Mouse (Mus musculus) adrenal gland, postnatal 0 days (tissue): Measurements from ENCODE around the gene Stim2. TPM values are rescaled to one million over a fixed set of nuclear protein-coding genes. Genes with fewer than 3 reads are reported as not detected.

Source experiments
- polyA plus RNA-seq: library from polyadenylated mRNA; unstranded; fragments of >200 nt; fragmentation: Nextera tagmentation; extraction: Ambion mirVana; gene quantifications from 2 replicates; pipeline ENCODE4 v1.2.1, GENCODE M21; 2015

Gene Stim2
- polyA plus RNA-seq: 11.7 and 14.1 TPM in 2 replicates

GRCm38 (mm10) chr5:53998146-53998742, at the start of gene Stim2:
Gene Stim2 (plus strand): TSS chr5:53998499.

Other genes starting within 250 kb of the Stim2 start
- gene Tbc1d19, start 188.9 kb upstream of the Stim2 start, polyA plus RNA-seq: 19.6 and 26.3 TPM in 2 replicates